Mouse (Mus musculus) layer of hippocampus, adult 9-11 months (tissue): ENCODE measurements at regions not wholly inside any gene's neighbourhood (a gene's known extent, or its start where the extent isn't known, plus 50 kb on each side); places are given as distances from the start of the nearest gene placed in this dataset.

Experiments used
- DNase-seq: peaks from one replicate; pipeline ENCODE4 v3.0.0; 2022

DNA sequence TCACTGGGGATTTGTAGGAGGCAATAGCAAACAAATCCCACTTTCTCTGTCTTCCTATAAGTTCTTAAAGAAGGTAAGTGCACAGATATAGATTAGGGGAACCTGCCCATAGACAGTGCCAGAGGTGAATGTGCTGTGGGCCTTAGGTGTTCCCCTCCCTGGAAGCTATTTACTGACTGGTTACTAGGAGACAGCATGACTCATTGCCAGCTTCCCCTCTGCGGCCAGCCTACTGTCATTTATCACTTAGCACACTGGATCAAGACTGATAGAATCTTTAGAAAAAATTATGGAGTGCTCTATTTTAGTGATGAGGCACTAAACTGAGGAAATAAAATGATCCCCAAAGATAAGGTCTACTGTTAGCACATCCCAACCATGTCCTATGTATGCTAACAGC, 187.3 kb upstream of the Nrp1 start:
- no peak for DNase-seq

- DNase-seq = no peak
Observed at GRCm38 (mm10) chr8:128180214-128180613, 178.2 kb upstream of the Nrp1 start.

GRCm38 (mm10) chr8:128183081-128183480, 175.3 kb upstream of the Nrp1 start:
- DNase-seq = no peak

DNA sequence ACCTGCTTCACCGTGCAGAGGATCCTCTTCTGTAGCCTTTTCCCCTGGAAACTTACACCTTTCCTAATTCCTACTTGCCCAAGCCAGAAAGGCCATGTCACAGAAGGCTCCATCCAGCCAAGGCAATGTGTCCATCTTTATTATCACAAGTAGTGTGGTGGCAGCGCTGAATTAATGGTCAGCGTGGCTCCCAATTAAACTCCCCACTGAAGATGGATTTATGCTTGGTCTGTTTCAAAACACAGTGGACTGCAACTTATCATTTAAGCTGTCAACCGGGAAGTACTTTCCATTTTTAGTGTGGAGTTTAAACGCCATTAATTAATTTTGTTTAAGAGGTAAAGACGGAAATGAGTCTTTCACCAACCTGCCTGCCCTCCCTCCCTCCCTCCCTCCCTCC, 170.1 kb upstream of the Nrp1 start:
- DNase-seq = no peak

GRCm38 (mm10) chr8:128193293-128193887, 165.0 kb upstream of the Nrp1 start:
- DNase-seq = no peak

DNA sequence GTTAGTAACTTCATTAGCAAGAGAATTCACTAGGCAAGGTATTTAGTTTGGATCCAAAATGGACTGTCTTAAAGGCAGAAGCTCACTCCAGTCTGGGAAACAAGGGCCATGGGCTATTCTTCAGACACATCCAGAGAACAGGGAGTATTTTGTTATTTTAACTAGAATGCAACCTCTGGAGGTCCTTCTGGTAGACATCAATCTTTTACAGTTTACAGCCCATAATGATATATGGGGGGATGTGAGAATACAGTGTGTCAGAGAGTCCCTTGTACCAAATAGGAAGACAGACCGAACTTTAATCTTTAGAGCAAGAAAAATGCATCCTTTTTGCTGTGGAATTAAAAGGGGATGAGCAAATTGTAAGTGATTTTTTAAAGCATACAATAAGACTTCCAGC, 157.6 kb upstream of the Nrp1 start:
- no peak for DNase-seq

DNA sequence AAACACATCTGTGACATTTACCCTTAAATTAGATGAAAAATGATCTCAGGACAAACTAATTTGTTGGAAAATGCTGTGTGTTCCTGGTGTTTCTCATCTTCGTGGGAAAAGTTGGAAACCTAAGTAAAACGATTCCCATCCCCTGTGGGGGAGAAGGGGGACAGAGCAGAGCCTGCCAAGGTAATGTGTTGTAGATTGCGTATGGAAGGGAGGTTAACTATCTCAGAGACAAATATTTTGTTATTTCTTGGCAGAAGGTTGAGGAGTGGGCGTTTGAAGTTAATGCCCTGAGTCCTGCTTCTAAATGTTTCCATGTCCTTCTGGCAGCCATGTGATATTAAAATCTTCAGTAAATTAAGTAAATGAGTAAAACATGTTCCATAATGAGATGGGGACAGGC, 156.8 kb upstream of the Nrp1 start:
- DNase-seq = no peak

DNA sequence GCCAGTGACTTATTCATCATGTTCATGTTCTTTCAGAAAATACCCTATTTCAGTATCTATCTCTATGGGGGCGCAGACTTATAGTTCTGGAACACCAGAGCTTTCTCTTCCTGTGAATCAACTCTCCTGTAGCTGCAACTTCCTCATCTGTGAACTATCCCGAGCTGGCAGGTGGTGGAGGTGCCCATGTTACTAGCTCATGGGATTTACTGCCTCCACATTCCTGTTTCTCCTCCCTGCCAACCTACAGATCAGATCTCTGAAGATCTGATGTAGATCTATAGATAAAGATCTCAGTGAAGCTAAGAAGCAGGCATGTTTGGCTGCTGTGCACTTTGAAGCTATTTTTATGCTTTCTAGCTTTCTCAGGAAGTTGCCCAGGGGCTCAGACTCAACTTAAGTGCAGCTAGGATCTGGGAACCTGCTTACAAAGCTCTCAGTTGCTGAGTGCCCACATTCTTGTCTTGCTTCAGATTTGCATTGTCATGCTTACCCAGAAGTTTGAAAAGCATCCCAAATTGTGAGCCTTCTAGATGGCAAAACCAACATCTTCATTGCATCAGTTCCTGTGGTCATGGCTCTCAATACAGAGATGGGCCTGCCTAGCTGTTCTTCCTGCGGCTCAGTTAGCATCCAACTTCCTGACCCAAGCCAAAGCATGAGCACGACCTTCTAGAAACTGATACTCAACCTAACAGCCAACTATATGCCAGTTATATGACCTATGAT, 156.1 kb upstream of the Nrp1 start:
- DNase-seq = no peak

DNA sequence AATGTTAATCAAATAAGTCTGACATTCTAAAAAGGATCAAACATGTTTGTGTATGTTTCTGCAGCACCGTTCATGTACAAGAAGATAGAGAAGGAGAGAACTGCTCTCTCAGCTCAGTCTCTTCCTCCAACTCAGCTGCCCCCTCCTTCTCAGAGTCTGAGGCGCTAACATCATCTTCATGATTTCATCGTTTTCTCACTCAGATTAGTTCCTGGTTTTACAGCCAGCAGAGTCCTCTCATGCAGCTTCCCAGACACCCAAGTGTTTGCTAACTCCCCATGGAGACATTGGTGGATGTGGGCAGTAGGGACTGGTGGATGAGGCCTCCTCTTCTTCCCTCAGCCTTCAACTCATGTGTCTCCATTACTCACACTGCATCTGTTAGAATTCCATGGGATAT, 153.6 kb upstream of the Nrp1 start:
- no peak for DNase-seq

DNA sequence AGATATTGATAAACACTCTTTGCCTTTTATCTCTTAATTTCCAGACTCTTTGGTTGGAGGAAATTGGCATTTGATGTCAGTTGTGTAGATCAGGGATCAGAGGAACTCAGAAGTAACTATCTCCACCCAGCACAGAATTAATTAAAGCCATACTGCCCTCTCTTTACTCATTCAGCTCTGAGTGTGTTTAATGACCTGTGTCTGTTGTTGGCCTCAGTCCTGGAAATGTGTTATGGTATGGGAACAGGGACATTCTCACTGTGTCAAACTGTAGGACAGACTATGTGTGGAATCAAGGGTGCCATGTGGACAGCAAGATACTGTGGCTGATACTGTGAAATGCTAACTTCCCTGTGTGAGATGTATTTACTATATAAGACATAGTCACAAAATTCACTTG, 151.3 kb upstream of the Nrp1 start:
- no peak for DNase-seq

GRCm38 (mm10) chr8:128210761-128211160, 147.6 kb upstream of the Nrp1 start:
- no peak for DNase-seq

GRCm38 (mm10) chr8:128212223-128212622, 146.2 kb upstream of the Nrp1 start:
- no peak for DNase-seq

DNA sequence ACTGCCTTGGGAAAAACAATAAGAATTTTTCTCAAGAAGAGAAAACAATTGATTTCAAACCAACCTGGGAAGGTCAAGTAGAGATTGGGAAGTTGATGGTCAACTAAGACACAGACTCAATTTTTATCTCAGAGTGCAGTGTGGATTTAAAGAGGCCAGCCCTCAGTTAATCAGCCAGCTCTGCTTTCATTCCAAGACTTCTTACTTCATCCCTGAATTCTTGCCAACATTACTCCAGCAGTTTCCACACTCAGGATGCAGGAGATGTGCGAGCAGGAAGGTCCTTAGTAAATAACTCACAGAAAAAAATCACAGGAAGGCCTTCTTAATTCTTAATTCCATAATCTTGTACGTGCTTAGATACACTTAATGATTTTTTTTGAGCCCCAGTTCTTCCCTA, 144.1 kb upstream of the Nrp1 start:
- no peak for DNase-seq

- DNase-seq = no peak
Observed at GRCm38 (mm10) chr8:128218886-128219285, 139.5 kb upstream of the Nrp1 start.

DNA sequence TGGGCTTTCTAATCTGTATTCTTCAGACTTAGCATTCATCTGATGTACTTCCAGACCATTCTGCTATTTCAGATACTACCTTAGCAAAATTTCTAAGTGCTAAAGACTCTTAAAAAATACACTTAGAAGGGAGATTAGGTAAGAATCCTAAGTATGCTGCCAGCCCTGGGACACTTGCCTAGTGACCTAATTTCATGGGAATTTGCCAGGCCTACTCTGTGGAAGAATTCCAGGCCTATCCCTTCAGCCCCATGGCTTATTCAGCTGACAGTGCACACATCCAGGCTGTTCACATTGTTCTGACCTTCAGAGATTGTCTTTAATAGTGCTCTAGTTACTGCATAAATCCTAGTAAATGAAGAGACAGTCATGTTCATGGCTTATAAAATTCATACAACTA, 138.9 kb upstream of the Nrp1 start:
- DNase-seq = no peak

GRCm38 (mm10) chr8:128223092-128223491, 135.3 kb upstream of the Nrp1 start:
- no peak for DNase-seq

DNA sequence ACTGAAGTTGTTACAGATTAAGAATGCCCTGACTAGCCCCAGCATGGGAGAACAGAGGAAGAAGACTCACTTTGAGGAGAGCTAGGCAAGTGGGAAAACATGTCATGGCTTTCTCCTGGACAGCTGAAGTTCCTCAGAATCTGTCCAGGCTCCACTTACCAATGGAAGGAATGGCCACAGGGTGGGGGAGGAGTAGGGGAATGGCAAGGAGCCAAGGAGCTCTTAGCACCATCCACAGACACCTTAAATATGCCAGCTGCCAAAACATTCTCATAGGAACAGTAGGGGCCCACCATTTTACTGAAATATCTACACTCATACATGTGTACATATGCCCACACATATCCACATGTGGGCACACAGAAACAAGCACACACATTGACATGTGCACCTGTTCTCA, 134.9 kb upstream of the Nrp1 start:
- no peak for DNase-seq

- no peak for DNase-seq
Observed at GRCm38 (mm10) chr8:128225123-128225522, 133.3 kb upstream of the Nrp1 start.

GRCm38 (mm10) chr8:128235071-128235470, 123.3 kb upstream of the Nrp1 start:
- no peak for DNase-seq

DNA sequence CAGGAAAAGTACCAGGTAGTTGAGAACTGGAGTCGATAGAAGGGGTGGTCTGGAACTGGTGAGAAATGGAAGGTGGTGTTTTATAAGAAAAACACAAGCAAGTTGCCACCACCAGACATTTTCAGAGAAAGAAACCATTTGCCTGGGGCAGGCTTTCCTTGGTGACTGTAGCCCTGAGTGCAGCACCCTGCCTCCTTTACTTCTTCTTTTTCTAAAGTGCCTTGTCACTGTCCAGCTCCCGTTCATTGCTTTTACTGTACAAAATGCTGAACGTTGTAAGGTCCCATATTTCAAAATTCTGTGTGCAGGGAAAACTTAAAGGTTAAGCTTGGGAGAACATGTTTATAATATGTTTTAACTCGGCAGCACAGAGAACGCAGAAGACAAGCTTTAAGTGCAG, 122.9 kb upstream of the Nrp1 start:
- DNase-seq = no peak

- no peak for DNase-seq
Observed at GRCm38 (mm10) chr8:128236097-128236496, 122.3 kb upstream of the Nrp1 start.

- DNase-seq = no peak
Observed at GRCm38 (mm10) chr8:128238948-128239347, 119.5 kb upstream of the Nrp1 start.

- no peak for DNase-seq
Observed at GRCm38 (mm10) chr8:128239783-128240182, 118.6 kb upstream of the Nrp1 start.

GRCm38 (mm10) chr8:128241200-128241599, 117.2 kb upstream of the Nrp1 start:
- DNase-seq = no peak
